Mouse (Mus musculus): ENCODE measurements around the gene Bcam.

Bcam gene

DNA sequence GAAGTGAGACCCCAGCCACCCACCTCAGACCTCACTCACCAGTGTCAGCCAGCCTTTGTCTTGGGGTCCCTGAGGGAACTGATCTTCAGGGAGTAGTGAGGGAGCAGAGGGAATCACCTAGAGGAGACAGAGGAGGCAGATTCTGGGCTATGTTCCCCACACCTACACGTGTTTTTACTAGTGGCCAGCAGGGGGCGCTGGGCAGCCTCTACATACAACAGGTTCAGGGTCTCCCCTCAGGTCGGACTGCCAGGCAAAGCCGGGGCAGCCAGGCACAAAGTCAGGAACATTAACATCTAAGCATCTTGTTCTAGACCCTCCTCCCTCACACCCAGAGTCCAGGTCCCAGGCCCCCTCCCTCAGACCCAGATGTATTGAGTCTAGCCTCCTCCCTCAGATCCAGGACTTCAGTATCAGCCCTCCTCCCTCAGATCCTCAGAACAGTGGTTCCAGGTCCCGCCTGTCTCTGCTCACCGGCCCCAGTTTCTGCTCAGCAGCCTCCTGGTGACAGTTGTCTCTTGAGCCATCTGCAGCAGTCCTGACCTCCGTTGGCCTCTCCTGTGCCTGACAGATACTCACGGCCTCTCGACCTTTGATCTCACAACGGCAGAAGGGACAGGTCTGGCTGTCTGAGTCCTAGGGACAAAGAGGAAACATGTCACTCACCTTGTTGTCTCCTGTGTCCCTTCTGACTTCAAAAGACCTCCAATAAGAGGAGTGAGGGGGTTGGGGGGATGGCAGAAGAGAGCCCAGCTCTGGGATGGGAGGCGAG lies 14.1 kb upstream of the Bcam start:
- no peak for DNase-seq (ENCODE audit: low read depth)

DNA sequence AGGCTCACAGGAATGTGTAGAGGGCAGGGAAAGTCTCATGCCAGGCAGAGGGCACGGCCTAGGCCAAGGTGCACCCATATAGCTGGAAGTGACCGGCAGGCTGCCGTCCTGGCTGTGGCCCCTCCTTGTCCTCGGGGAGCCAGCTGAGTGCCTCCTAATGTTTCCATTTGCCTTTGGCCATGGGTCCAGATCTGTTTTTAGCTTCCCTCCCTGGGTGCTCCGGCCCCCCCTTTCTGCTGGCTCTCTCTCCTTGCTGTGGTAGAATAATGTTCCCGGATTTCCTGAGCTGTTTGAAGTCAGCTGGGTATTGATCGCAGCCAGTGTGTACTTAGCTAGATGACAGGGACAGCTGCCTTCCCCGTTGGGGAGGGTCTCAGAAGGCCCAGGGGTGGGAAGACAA lies 12.8 kb upstream of the Bcam start:
- DNase-seq (ENCODE audit: low read depth) = no peak

DNA sequence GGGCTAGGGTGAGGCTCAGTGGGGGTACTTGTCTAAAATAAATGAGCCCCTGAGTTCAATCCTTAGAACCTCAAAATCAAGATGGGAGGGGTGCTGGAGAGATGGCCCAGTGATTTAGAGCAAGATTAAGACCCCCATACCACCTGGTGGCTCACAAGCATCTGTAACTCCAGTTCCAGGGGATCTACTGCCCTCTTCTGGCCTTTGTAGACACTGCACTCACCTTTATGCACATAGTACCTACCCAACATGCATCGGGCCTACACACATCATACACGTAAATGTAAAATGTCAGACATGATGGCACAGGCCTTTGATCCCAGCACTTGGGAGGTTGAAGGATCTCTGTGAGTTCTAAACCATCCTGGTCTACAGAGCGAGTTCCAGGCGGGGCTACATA lies 11.8 kb upstream of the Bcam start:
- DNase-seq (ENCODE audit: low read depth) = peak; percentile 32

DNA sequence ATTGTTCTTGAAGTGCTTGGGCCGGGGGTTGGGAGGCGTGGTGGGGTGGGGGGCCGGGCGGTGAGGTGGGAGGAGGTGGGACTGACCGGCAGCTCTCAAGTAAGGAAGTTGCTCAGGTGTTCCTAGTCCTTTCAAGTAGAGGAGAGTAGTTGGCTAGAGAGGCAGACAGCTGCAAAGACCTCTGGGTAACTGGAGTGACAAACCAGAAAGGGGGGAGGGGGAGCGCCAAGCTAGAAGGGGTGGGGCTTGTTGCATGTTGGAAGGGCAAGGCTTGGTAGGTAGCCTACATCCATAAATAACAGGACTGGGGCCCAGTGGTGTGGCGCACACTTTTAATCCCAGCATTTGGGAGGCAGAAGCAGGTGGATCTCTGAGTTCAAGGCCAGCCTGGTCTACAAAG lies 10.9 kb upstream of the Bcam start:
- DNase-seq (ENCODE audit: low read depth) = no peak

DNA sequence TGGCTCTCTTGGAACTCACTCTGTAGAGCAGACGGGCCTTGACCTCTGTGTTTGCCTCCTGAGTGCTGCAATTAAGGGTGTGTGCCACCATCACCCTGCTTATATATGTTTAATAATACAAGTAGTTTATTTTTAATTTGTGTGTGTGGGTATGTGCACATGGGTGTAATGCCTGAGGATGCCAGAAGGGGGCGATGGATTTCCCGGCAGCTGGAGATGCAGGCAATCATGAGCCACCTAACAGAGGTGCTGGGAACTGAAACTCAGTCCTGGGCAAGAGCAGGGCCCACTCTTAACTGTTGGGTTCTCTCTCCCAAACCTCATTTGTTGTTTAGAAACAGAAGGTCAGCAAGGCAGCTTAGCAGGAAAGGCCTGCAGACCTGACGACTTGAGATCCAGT lies 9.1 kb upstream of the Bcam start:
- no peak for DNase-seq (ENCODE audit: low read depth)

DNA sequence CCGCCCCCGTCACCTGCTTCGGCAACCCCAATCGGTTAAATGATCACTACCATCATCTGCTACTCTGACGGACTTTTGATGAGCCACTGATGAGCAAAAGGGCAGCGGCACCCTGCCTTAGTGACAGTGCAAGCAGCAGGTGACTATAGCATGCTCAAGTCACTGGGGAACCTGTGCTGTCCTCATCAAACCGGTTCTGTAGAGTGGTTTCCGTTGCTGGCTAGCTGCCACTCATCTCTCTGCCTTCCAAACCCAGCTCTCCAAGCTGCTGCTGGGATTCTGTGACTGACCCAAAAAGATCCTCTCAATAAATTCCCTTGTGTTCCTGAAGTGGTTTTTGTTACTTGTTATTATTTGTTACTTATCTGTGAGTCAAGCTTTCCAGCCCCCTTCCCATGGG lies 7.8 kb upstream of the Bcam start:
- no peak for DNase-seq (ENCODE audit: low read depth)

DNA sequence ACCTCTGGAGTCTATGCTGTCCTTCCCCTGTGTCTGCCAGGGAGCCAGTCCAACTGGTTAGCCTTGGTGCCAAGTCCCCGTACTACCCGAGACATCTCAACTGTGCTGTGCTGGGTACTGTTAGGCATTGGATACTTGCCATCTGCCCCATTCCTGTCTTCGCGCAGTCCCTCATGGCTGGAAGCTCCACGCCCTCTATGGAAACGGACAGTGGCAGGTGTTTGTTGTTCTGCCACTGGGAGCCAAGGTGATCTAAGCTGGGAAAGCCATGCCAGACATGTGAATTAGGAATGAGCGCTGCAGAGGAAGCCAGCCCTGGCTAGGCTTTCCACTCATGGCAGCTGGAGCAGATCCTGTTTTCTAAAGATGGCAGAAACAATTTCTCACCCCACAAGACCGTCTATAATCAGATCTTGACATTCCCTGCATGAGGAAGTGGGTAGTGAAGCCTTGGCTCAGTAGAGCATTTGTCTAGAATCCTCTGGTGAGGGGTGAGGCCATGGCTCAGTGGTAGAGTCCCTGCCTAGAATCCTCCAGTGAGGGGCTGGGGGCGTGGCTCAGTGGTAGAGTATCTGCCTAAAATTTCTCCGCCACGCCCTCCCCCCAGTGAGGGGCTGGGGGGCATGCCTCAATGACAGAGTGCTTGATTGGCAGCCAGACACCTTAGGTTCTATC lies 6.4 kb upstream of the Bcam start:
- no peak for DNase-seq (ENCODE audit: low read depth)

DNA sequence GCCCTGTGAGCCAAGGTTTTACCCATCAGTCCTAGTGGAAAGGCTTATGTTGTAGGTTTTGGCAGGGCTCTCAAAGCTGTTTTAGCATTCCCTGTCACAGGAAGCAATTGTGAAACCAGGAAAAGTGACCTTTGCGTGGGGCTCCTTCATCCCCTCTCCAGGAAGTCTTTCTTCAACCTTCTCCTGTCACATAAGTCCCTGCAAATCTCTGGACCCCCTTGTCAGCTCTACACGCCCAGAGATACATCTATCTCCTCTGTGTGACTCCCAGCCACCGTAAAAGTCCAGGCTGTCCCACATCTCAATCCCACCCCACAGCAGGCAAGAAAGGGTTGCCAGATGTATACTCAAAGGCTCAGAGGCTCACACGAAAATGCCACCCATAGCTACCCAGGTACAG lies 866 bp upstream of the Bcam start:
- DNase-seq (ENCODE audit: low read depth) = no peak

DNA sequence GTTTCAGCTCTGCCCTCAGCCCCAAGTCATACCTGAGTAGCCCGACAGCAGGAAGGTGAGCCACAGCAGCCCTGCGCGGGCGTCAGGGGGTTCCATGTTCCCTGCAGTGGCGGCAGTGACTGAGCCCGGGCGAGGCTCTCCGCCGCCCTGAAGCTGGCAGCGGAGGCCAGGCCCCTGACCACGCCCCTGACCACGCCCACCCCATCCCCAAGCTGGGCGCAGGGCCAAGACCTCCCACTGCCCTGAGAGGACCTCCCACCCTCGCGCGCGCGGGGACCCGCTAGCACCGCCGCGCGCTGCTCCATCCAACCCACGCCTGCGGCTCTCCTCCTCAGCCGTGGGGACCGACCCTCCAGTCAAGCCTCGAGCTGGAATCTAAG lies 451 bp downstream of the Bcam start:
- DNase-seq (ENCODE audit: low read depth) = no peak

DNA sequence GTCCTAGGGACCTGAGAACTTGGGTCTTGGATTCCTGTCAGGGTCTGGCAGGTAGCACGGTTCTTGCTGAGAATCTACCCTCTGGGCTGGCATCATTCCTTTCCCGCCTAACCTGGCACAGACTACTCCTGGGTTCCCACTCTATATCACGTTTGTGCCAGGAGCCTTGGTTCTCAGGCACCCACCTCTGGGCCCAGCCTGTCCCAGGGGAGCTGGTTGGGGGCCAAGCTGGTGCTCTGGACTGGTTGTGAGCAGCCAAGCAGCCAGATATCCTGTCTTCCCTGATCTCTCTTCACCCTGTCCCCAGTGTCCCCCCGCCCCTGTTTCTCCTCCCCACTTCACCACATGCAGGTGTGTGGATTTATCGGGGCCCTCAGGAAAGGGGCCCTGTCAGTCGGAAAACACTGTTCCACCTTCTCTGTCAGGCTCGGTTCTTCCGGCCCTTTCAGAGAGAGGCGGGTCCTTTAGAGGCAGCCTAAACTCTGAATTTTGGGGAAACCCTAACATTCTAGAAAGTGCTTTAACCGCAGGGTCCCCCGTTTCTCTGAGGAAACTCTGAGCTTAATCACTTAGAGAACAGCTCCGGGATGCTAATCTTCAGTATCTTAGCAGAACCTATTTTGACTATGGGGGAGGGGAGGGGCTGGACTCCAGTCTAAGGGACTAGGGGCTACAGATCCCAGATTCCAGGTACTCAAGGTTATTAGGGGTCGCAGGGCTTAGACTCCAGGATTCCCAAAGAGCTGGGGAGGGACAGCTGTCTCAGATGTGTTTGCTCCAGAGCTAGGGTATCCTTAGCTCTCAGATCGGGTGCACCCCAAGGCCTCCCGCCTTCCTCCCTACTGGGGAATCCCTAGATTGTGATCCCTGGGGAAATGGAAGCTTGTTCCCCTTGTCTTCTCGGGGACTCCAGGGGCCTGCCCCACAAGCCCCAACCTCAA lies 1.1 kb downstream of the Bcam start:
- DNase-seq (ENCODE audit: low read depth) = no peak

DNA sequence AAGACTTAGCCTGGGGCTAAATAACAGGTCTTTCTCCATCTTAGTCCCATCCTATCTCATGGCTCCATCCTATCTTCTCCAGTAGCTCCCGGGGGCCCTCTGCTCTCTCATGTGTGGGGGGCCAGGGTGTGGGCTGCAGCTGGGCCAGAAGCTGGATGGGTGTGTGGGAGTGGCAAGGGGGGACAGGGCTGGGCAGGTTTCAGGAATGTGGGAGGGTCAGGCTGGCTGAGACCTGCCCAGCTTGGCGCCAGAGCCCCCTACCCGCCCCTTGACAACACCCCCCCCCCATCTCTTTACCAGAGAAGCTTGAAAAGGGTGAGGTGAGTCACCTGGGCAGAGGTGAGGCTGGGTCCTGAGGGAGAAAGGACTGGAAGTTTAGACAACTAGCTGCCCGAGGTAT lies 1.8 kb downstream of the Bcam start:
- DNase-seq (ENCODE audit: low read depth) = no peak

DNA sequence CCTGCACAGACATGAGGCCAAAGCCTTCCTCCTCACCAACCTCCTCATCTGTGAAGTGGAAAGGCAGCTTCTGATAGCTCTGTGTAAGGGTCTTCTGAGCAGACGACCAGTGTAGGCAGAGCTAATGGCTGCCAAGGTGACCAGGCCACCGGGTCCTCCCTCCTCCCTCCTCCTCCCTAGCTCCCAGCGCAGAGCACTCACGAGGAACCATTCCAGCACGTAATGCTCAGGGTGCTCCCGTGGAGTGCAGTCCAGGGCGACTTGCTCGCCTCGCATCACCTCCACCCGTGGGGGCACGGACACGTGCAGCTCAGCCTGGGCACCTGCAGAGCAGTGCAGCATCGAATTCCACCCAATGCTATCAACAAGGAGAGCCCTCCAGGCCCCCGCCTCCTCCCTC lies 2.6 kb downstream of the Bcam start:
- no peak for DNase-seq (ENCODE audit: low read depth)

DNA sequence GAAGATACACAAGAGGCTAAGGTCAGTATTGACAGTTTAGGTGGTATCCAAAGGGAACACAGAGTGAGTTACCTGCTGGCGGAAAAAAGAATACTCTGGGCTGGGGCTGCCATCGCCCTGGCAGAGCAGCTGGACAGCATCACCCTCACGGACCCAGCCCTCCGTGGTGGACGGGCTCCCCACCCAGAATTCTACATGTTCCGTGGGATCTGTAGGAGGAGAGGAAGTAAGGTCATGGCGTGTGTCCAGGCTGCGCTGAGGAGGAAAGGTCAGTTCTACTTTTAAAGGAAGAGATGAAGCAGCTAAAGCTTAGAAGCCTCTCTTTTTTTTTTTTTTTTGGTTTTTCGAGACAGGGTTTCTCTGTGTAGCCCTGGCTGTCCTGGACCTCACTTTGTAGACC lies 6.2 kb downstream of the Bcam start:
- DNase-seq (ENCODE audit: low read depth) = no peak

DNA sequence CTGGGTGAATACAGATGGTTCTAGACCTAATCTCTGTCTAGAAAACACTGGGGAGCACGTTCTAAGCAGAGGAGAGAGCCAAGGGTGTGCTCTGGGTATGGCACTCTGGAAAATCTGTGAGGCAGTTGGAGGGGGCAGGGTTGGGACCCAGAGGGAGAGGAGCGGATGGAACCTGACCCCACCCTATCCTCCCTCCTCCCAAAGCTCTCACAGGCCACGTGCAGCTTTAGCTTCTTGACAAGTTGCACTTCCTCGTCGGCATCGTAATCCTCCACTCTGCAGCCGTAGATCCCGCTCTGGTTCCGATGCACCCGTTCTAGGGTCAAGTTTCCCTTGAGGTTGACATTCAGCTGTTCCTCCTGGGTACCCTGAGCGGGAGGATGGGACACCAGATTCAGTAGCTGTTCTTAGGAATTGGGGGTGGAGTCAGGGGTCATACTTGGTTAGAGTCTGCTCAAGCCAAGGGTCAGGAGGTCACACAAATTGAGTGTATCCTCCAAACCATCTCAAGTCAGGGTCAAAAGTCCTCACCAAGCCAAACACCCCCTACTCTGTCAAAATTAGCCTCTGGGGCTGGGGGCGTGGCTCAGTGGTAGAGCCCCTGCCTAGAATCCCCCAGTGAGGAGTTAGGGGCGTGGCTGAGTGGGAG lies 6.9 kb downstream of the Bcam start:
- no peak for DNase-seq (ENCODE audit: low read depth)

DNA sequence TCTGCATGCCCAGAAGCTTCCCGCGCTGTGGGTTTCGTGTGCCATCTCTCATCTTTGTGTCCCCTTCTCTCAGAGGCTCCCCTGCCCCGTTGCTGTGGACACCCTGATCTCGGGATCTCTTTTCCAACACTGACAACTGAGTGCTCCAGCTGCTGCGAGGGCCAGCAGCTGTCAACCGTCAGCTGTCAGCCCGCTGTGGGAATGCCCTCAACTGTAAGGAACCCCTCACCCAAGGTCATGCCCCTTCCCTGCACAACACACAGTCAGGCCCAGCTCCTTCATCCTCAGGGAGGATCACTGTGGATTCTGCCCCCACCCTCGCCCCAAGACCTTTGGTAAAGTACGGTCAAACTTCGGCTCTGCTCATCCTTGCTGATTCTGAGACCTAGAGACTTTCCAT lies 8.5 kb downstream of the Bcam start:
- no peak for DNase-seq (ENCODE audit: low read depth)

DNA sequence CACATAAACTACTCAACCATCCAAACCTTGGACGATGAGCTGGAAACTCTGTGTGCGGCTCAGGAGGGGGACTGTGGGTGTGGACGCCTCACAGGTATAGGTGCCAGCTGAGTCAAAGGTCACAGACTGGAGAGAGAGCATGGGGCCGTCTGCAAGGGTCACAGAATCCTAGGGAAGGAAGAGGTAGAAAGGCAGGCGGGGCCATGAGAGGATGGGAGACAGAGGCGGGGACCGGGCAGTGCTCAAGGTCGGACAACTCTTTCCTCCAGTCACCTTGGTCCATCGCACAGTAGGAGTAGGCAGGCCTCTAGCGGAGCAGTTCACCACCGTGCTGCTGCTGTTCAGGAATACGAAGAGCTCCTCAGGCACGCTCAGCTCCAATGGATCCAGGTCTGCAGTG lies 10.8 kb downstream of the Bcam start:
- DNase-seq (ENCODE audit: low read depth) = no peak

DNA sequence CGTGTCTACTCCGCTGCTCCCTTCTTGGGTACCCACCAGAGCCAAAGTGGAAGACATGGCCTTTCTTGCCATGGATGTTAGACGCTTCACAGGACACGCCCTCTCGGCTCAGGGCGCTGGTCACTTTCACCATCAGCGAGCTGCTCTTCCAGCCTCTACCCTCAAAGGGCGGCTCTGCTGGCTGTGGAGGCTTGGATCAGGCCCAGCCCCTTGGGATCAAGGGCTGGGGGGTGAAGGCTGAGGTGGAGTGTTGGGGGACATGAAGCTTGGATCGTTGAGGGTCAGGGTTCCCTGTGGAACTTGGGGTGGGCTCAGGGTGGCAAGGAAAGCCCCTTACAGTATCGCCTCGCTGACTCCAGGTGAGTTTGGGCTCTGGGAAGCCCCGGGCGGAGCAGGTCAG lies 12.2 kb downstream of the Bcam start:
- no peak for DNase-seq (ENCODE audit: low read depth)

DNA sequence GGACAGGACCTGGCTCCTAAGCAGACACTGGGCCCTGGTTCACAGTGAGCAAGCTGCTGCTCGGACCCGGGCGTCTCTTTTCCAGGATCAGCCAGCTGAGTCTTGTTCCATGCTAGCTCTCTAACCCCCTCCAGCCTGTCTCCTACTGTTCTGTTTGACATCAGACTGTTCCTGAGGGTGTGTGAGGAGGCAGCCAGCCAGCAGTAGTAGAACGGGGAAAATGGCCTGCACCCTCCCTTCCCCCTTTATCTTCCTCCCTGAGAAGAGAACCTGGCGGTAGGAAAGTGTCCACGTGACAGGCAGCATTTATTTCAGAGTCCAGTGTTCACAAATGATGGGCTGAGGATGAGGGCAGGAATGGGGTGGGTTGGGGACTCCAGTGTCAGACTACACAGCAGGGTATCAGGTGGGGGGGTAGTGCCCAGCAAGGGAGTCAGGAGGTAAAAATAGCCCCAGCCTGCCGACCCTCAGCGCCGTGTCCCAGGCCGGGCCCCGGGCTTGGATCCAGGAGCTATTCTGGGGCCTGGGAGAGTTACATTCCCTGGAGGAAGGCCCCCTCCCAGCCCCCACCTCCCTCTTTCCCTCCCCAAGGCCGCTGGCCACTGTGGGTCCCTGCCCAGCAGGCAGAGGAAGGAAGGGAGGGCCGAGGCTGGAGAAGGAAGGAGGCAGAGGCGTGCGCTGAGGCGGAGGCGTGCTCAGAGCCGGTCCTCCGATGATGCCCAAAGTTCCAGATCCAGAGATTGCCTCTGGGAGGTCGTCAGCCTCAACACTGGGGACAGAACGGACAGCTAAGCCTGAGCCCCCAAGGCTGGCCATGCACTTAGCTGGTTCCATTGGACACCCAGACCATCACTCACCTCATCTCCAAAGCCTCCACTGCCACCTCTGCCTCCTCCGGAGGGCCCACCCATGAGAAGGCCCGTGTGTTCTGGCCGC lies 14.7 kb downstream of the Bcam start:
- DNase-seq (ENCODE audit: low read depth) = no peak

DNA sequence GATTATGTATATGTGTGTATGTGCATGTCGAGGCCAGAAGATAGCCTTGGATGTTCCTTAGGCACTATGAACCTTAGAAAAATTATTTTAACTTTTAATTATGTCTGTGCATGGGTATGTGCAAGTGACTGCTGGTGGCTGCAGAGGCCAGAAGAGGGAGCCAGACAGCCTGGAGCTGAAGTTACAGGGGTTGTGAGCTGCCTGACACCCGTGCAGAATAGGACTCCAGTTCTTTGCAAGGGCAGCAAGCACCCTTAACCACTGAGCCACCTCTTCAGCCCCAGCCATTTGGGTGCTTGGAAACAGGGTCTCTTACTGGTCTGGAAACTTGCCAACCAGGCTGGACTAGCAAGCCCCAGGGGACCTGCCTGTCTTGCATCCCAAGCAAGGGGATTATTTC lies 15.8 kb downstream of the Bcam start:
- no peak for DNase-seq (ENCODE audit: low read depth)

DNA sequence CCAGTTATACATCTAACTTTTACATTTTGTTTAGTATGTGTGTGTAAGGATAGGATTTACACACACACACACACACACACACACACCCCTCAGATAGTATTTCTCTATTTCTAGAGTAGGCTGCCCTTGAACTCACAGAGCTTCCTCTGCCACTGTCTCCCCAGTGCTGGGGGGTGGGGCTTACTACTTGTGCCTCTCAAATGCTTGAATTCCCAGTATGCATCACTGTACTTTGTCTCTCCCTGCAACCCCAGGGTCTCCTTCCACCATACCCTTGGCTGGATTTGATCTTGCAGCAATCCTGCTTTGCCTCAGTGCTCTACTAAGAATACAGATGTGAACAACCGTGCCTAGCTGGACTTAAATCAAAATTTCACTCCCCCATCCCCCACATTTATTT lies 16.8 kb downstream of the Bcam start:
- DNase-seq (ENCODE audit: low read depth) = no peak

DNA sequence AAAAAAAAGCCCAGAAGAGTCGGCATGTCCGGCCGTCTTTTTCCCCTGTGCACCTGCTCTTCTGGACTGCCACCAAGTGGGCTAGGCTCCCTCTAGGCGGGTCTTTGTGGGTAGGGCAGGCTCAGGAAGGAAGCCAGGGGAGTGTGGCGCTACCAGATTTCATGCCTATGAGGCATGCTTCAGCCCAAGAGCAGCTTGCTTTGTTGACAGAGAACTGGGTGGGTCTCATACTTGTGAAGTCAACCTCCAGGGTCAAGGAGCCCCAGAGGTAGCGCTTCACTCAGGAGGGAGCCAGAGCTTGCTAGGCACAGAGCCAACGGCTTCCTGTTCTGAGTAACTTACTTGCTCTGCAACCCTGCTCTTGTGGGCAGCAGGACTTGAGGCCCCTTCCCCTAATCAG lies 17.2 kb downstream of the Bcam start:
- peak; percentile 31 for DNase-seq (ENCODE audit: low read depth)

Measured in NIH3T3 (cell line).